Mouse (Mus musculus): Measurements from ENCODE around the gene Ankrd36. TPM values are rescaled to one million over a fixed set of nuclear protein-coding genes. Genes with fewer than 3 reads are reported as not detected.

Gene Ankrd36
- polyA plus RNA-seq, 1 experiment from 2014 or later = not detected

- Histone ChIP-seq H3K9me3 (replicated peaks; ENCODE audit: control insufficient read depth, low read length, poor library complexity, severe bottlenecking) (no peaks in the 10 kb centered on the region), H3K27me3 (ENCODE audit: control insufficient read depth, insufficient read depth, low read depth, low read length) (no peaks in the 10 kb centered on the region), H3K36me3 (ENCODE audit: control insufficient read depth, insufficient read depth, low read length) (no peaks in the 10 kb centered on the region), H3K4me3 (ENCODE audit: low read depth, low read length) (no peak overlapping the region), H3K27ac (ENCODE audit: low read length) (no peak overlapping the region), H3K4me1 (ENCODE audit: control insufficient read depth, insufficient read depth, low read length) (peaks cover 5% of the 10 kb centered on the region; the same call in 1 of the 2 replicates), H3K4me2 (ENCODE audit: low read length) (no peak overlapping the region), H3K9ac (ENCODE audit: low read depth, low read length) (no peak overlapping the region)
- no peak for ATAC-seq
- 69% methylated on average over 3 of the region's 3 CpGs for WGBS
These were observed 3.9 kb upstream of the Ankrd36 start for GRCm38 (mm10) chr11:5565596-5565995.

GRCm38 (mm10) chr11:5566506-5566905 is 3.0 kb upstream of the Ankrd36 start:
- WGBS = 79% methylated on average over 2 of the region's 2 CpGs
- Histone ChIP-seq H3K4me1 (ENCODE audit: control insufficient read depth, insufficient read depth, low read length) (peaks cover 5% of the 10 kb centered on the region; the same call in 1 of the 2 replicates), H3K4me3 (ENCODE audit: low read depth, low read length) (no peak overlapping the region), H3K9ac (ENCODE audit: low read depth, low read length) (no peak overlapping the region), H3K27me3 (ENCODE audit: control insufficient read depth, insufficient read depth, low read depth, low read length) (no peaks in the 10 kb centered on the region), H3K36me3 (ENCODE audit: control insufficient read depth, insufficient read depth, low read length) (no peaks in the 10 kb centered on the region), H3K4me2 (ENCODE audit: low read length) (no peak overlapping the region), H3K27ac (ENCODE audit: low read length) (no peak overlapping the region), H3K9me3 (replicated peaks; ENCODE audit: control insufficient read depth, low read length, poor library complexity, severe bottlenecking) (no peaks in the 10 kb centered on the region)
- no peak for ATAC-seq

DNA sequence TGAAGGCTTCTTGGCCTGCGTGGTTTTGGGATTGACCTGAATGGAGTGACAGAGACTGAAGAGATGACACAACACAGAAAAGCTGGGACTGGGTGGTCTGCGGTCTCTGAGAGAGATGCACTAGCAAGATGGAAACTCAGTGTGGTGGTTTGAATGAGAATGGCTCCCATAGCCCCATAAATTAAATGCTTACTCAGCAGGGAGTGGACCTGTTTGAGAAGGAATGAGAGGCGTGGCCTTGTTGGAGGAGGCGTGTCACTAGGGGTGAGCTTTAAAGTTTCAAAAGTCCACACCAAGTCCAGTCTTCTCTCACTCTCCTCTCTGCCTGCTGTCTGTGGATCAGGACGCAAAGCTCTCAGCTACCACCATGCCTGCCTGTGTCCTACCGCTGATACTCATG is 1.8 kb upstream of the Ankrd36 start:
- no peaks in the 10 kb centered on the region for H3K9me3 ChIP-seq (replicated peaks; ENCODE audit: control insufficient read depth, low read length, poor library complexity, severe bottlenecking)
- no peak overlapping the region for H3K9ac ChIP-seq (ENCODE audit: low read depth, low read length)
- no peak overlapping the region for H3K4me3 ChIP-seq (ENCODE audit: low read depth, low read length)
- H3K4me2 ChIP-seq (ENCODE audit: low read length) = no peak overlapping the region
- WGBS = 92% methylated on average over 6 of the region's 6 CpGs
- no peaks in the 10 kb centered on the region for H3K27me3 ChIP-seq (ENCODE audit: control insufficient read depth, insufficient read depth, low read depth, low read length)
- peaks cover 4% of the 10 kb centered on the region; the same call in 1 of the 2 replicates for H3K4me1 ChIP-seq (ENCODE audit: control insufficient read depth, insufficient read depth, low read length)
- ATAC-seq = no peak
- H3K36me3 ChIP-seq (ENCODE audit: control insufficient read depth, insufficient read depth, low read length) = no peaks in the 10 kb centered on the region
- no peak overlapping the region for H3K27ac ChIP-seq (ENCODE audit: low read length)

GRCm38 (mm10) chr11:5568082-5568481 is 1.4 kb upstream of the Ankrd36 start:
- Histone ChIP-seq H3K36me3 (ENCODE audit: control insufficient read depth, insufficient read depth, low read length) (no peaks in the 10 kb centered on the region), H3K27ac (ENCODE audit: low read length) (no peak overlapping the region), H3K9ac (ENCODE audit: low read depth, low read length) (no peak overlapping the region), H3K9me3 (replicated peaks; ENCODE audit: control insufficient read depth, low read length, poor library complexity, severe bottlenecking) (no peaks in the 10 kb centered on the region), H3K4me2 (ENCODE audit: low read length) (no peak overlapping the region), H3K4me1 (ENCODE audit: control insufficient read depth, insufficient read depth, low read length) (no peaks in the 10 kb centered on the region), H3K27me3 (ENCODE audit: control insufficient read depth, insufficient read depth, low read depth, low read length) (no peaks in the 10 kb centered on the region), H3K4me3 (ENCODE audit: low read depth, low read length) (no peak overlapping the region)
- WGBS = 92% methylated on average over 5 of the region's 5 CpGs
- no peak for ATAC-seq

DNA sequence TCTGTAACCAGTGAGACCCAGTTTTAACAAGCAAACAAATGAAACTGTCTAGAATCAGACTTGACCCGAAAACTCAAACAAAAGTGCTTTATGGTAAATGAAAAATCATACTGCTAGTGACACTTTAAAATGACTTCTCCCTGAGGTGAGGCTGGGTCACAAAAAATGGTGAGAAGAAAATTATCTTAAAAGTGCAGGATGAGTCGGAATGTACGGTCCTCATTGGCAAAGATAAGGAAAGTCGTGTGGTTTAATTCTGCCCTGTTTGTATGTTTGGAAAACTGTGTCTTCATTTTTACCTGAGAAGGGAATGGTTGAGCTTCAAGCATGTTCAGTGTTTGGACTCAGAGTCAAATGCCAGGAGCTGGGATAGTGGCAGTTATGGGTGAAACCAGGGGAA is 2.4 kb downstream of the Ankrd36 start:
- Histone ChIP-seq H3K27me3 (ENCODE audit: control insufficient read depth, insufficient read depth, low read depth, low read length) (no peaks in the 10 kb centered on the region), H3K4me2 (ENCODE audit: low read length) (no peak overlapping the region), H3K9me3 (replicated peaks; ENCODE audit: control insufficient read depth, low read length, poor library complexity, severe bottlenecking) (no peaks in the 10 kb centered on the region), H3K4me1 (ENCODE audit: control insufficient read depth, insufficient read depth, low read length) (no peaks in the 10 kb centered on the region), H3K36me3 (ENCODE audit: control insufficient read depth, insufficient read depth, low read length) (no peaks in the 10 kb centered on the region), H3K27ac (ENCODE audit: low read length) (no peak overlapping the region), H3K9ac (ENCODE audit: low read depth, low read length) (no peak overlapping the region), H3K4me3 (ENCODE audit: low read depth, low read length) (no peak overlapping the region)
- 92% methylated on average over 4 of the region's 4 CpGs for WGBS
- no peak for ATAC-seq

DNA sequence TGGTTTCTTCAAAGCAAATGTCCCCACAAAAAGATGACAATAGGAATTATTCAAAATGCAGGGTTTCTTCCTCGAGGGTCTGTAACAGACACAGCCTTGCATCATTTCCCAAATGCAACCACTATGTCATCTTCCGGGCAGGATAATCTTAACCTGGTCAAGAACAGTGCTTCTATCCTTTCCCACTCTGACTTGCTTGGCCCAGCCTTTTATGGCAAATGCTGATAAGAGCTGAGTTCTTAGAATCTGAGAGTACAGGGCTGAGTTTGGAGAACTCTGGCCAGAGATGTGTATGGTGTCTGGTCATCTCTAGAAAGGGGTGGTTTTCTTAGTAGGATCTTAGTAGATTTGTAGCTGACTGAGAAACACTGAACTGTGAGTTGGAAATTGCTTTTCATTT is 4.3 kb downstream of the Ankrd36 start:
- Histone ChIP-seq H3K4me3 (ENCODE audit: low read depth, low read length) (no peak overlapping the region), H3K4me1 (ENCODE audit: control insufficient read depth, insufficient read depth, low read length) (no peaks in the 10 kb centered on the region), H3K27me3 (ENCODE audit: control insufficient read depth, insufficient read depth, low read depth, low read length) (no peaks in the 10 kb centered on the region), H3K27ac (ENCODE audit: low read length) (no peak overlapping the region), H3K36me3 (ENCODE audit: control insufficient read depth, insufficient read depth, low read length) (no peaks in the 10 kb centered on the region), H3K4me2 (ENCODE audit: low read length) (no peak overlapping the region), H3K9ac (ENCODE audit: low read depth, low read length) (no peak overlapping the region), H3K9me3 (replicated peaks; ENCODE audit: control insufficient read depth, low read length, poor library complexity, severe bottlenecking) (no peaks in the 10 kb centered on the region)
- WGBS = 86% methylated on average over 2 of the region's 2 CpGs
- ATAC-seq = no peak

- H3K4me2 ChIP-seq (ENCODE audit: low read length) = no peak overlapping the region
- no peaks in the 10 kb centered on the region for H3K9me3 ChIP-seq (replicated peaks; ENCODE audit: control insufficient read depth, low read length, poor library complexity, severe bottlenecking)
- no peaks in the 10 kb centered on the region for H3K27me3 ChIP-seq (ENCODE audit: control insufficient read depth, insufficient read depth, low read depth, low read length)
- H3K9ac ChIP-seq (ENCODE audit: low read depth, low read length) = no peak overlapping the region
- no peak overlapping the region for H3K4me3 ChIP-seq (ENCODE audit: low read depth, low read length)
- no peaks in the 10 kb centered on the region for H3K4me1 ChIP-seq (ENCODE audit: control insufficient read depth, insufficient read depth, low read length)
- WGBS = 82% methylated on average over 6 of the region's 6 CpGs
- H3K36me3 ChIP-seq (ENCODE audit: control insufficient read depth, insufficient read depth, low read length) = no peaks in the 10 kb centered on the region
- ATAC-seq = no peak
- no peak overlapping the region for H3K27ac ChIP-seq (ENCODE audit: low read length)
These were observed 5.6 kb downstream of the Ankrd36 start for GRCm38 (mm10) chr11:5575046-5575445.

- H3K9me3 ChIP-seq (replicated peaks; ENCODE audit: control insufficient read depth, low read length, poor library complexity, severe bottlenecking) = no peaks in the 10 kb centered on the region
- no peak for ATAC-seq
- WGBS = 71% methylated on average over 6 of the region's 6 CpGs
These were observed 22.9 kb downstream of the Ankrd36 start for GRCm38 (mm10) chr11:5592336-5592735.

DNA sequence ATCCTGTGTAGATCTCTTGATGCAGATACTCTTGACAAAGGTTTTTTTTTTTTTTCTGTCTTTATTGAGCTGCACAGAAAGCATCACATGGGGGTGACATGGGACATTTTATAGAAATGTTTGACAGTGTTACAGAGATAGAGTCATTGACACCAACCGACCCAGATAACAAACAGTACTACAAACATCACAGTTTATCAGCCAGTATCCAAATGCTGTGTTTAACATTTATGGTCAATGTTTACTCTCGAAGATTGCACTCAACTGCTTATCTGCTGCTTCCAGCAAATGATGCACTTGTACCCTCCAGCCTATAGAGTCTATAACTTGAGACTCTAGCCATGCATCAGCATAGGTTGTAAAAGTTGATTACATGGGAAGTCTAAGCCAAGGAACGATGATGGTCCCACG is 25.9 kb downstream of the Ankrd36 start:
- H3K27me3 ChIP-seq (ENCODE audit: control insufficient read depth, insufficient read depth, low read depth, low read length) = no peaks in the 10 kb centered on the region
- H3K9ac ChIP-seq (ENCODE audit: low read depth, low read length) = no peak overlapping the region
- no peaks in the 10 kb centered on the region for H3K36me3 ChIP-seq (ENCODE audit: control insufficient read depth, insufficient read depth, low read length)
- no peaks in the 10 kb centered on the region for H3K9me3 ChIP-seq (replicated peaks; ENCODE audit: control insufficient read depth, low read length, poor library complexity, severe bottlenecking)
- no peak for ATAC-seq
- 92% methylated on average over 4 of the region's 4 CpGs for WGBS
- no peak overlapping the region for H3K4me3 ChIP-seq (ENCODE audit: low read depth, low read length)
- no peak overlapping the region for H3K4me2 ChIP-seq (ENCODE audit: low read length)
- H3K27ac ChIP-seq (ENCODE audit: low read length) = no peak overlapping the region
- H3K4me1 ChIP-seq (ENCODE audit: control insufficient read depth, insufficient read depth, low read length) = no peaks in the 10 kb centered on the region

More at GRCm38 (mm10) chr11:5592336-5592735, 22.9 kb downstream of the Ankrd36 start:
- Histone ChIP-seq H3K9ac (ENCODE audit: low read depth, low read length) (no peak overlapping the region), H3K4me2 (ENCODE audit: low read length) (no peak overlapping the region), H3K36me3 (ENCODE audit: control insufficient read depth, insufficient read depth, low read length) (no peaks in the 10 kb centered on the region), H3K27me3 (ENCODE audit: control insufficient read depth, insufficient read depth, low read depth, low read length) (no peaks in the 10 kb centered on the region), H3K4me3 (ENCODE audit: low read depth, low read length) (no peak overlapping the region), H3K4me1 (ENCODE audit: control insufficient read depth, insufficient read depth, low read length) (no peaks in the 10 kb centered on the region), H3K27ac (ENCODE audit: low read length) (no peak overlapping the region)

Data from midbrain, embryonic 16.5 days (tissue).